Mouse (Mus musculus): ENCODE data around the gene G6pc3.

- TF ChIP-seq CTCF (IDR thresholded peaks at IDR 0.05; ENCODE audit: low read depth), result no peak
- no peak for TF ChIP-seq EP300 (IDR thresholded peaks at IDR 0.05; ENCODE audit: low read depth)
These were observed 29.6 kb upstream of the G6pc3 start for GRCm38 (mm10) chr11:102159781-102160180.
